Mouse (Mus musculus) spleen, adult 2 months (tissue): ENCODE results near the gene Zar1. TPM values are rescaled to one million over a fixed set of nuclear protein-coding genes. Genes with fewer than 3 reads are reported as not detected.

Experiments
- DNase-seq, 2 experiments: peaks; one replicate each; pipeline versions ENCODE4 v3.0.0 to v3.0.0-alpha.2; 2012 to 2021; ENCODE audit warnings: low spot score in 2 of 2, low read depth in 1 of 2
- H3K27ac ChIP-seq: fragments of 200-500 bp; 2 replicates; pipeline ENCODE4 v1.5.1; 2012; ENCODE audit warnings: low read length, inconsistent platforms; ENCODE audit not compliant: insufficient read depth
- H3K27me3 ChIP-seq: fragments of 200-500 bp; 2 replicates; pipeline ENCODE4 v1.6.1; 2012; ENCODE audit warnings: mild to moderate bottlenecking, moderate library complexity, low read length, inconsistent platforms; ENCODE audit not compliant: control insufficient read depth, insufficient read depth
- H3K36me3 ChIP-seq: fragments of 200-500 bp; 2 replicates; pipeline ENCODE4 v1.6.1; 2012; ENCODE audit warnings: mild to moderate bottlenecking, low read length, inconsistent platforms; ENCODE audit not compliant: control insufficient read depth, insufficient read depth
- H3K4me1 ChIP-seq: fragments of 200-500 bp; 2 replicates; pipeline ENCODE4 v1.6.1; 2011; ENCODE audit warnings: inconsistent platforms; ENCODE audit not compliant: control insufficient read depth, insufficient read depth, insufficient read length
- H3K4me3 ChIP-seq: fragments of 200-500 bp; 2 replicates; pipeline ENCODE4 v1.5.1; 2011; ENCODE audit warnings: mild to moderate bottlenecking, inconsistent platforms; ENCODE audit not compliant: insufficient read depth, insufficient read length; ENCODE audit errors: extremely low read depth
- CTCF ChIP-seq: fragments of 200-500 bp; IDR thresholded peaks from 2 replicates; pipeline ENCODE4 v1.5.1; 2011; ENCODE audit warnings: mild to moderate bottlenecking, inconsistent platforms; ENCODE audit not compliant: insufficient read depth, insufficient read length, insufficient replicate concordance; ENCODE audit errors: extremely low read depth
- POLR2A ChIP-seq: fragments of 200-500 bp; IDR thresholded peaks from 2 replicates; pipeline ENCODE4 v1.6.1; 2011; ENCODE audit warnings: low read depth, low read length, inconsistent platforms
- whole genome bisulfite sequencing: fragments of 180-500 bp; shearing (Covaris S2); methylation state at CpG from one replicate; pipeline ENCODE4 v1.1.7; 2018; 5-methylcytosine and 5-hydroxymethylcytosine counted together
- polyA plus RNA-seq: library from polyadenylated mRNA; depleted of rRNA; stranded (reverse); fragments of >200 nt; gene quantifications from 2 replicates; pipeline ENCODE4 v1.2.3, GENCODE M21; 2012; rRNA removed

The Zar1 gene
- polyA plus RNA-seq, 1 experiment, result not detected

DNA sequence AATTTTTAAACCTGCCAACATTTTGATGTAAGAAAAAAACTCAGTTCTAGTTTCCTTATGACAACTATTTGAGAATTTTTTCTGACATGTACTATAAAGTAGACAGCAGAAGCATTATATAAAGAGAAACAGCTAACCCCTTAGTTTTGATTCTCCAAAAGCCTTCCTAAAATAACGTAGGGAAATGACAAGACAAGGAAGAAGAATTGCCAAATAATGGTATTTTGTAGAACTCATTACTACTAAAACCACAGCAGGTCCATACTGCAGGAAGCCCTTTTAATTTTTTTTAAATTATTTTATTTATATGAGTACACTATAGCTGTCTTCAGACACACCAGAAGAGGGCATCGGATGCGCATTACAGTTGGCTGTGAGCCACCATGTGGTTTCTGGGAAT is 29.8 kb downstream of the Zar1 start:
- TF ChIP-seq CTCF (no peak), POLR2A (no peak)

DNA sequence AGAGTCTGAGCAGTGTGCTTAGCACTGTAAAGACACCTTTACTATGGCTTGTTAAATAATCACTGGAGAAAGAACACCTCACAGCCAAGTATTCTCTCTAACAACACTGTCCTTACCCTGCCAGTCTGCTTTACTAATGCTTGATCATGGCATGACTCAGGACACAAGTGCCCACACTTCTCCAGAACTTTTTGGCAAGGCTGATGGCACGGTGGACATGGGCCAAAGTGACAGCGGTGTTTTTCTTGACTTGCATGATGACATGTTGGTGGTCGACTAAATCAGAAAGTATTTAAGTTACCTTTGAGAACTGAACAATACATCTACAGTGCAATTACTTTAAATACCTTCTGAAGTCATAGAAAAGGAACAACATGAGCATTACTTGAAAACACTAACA is 52.2 kb downstream of the Zar1 start:
- TF ChIP-seq CTCF (no peak), POLR2A (no peak)
- 91% methylated on average over 3 of the region's 3 CpGs for WGBS
- peaks cover 11% of the 10 kb centered on the region for H3K36me3 ChIP-seq

More for the DNA sequence above, 29.8 kb downstream of the Zar1 start:
- no peak for DNase-seq
- WGBS, result 90% methylated on average over 3 of the region's 3 CpGs
- Histone ChIP-seq H3K36me3 (no peaks in the 10 kb centered on the region; the same call in 1 of the 2 replicates), H3K27me3 (no peaks in the 10 kb centered on the region), H3K4me3 (no peak overlapping the region), H3K27ac (no peak overlapping the region), H3K4me1 (no peaks in the 10 kb centered on the region)

More for the DNA sequence above, 52.2 kb downstream of the Zar1 start:
- Histone ChIP-seq H3K4me1 (no peaks in the 10 kb centered on the region), H3K27ac (no peak overlapping the region), H3K27me3 (no peaks in the 10 kb centered on the region), H3K4me3 (no peak overlapping the region)
- no peak for DNase-seq

Other genes starting within 250 kb of the Zar1 start
- gene Corin, start 76.8 kb downstream of the Zar1 start, polyA plus RNA-seq, result 0.02 and 0.06 TPM in 2 replicates
- gene Nfxl1, start 21.6 kb downstream of the Zar1 start, polyA plus RNA-seq, result 2.9 and 3.6 TPM in 2 replicates
- gene Gm5868, start 6.3 kb upstream of the Zar1 start, polyA plus RNA-seq, result not detected in 2 replicates
- gene Cnga1, start 63.0 kb upstream of the Zar1 start, polyA plus RNA-seq, result 0.04 and 0.18 TPM in 2 replicates
- 0.11 and 0.26 TPM in 2 replicates for gene Nipal1, start 66.5 kb upstream of the Zar1 start, polyA plus RNA-seq
- gene Txk, start 171.5 kb upstream of the Zar1 start, polyA plus RNA-seq, result 4.2 TPM in 2 replicates